Mouse (Mus musculus) CD4-positive, CD25-positive, alpha-beta regulatory T cell (primary cell): Measurements from ENCODE around the gene Katna1. TPM values are rescaled to one million over a fixed set of nuclear protein-coding genes. Genes with fewer than 3 reads are reported as not detected.

Experiments used
- polyA plus RNA-seq: library from polyadenylated mRNA; unstranded; fragments of 100-300 nt; shearing (Covaris generic); gene quantifications from one replicate; pipeline ENCODE4 v1.2.1, GENCODE M21; 2017

Katna1 gene
- polyA plus RNA-seq = 79.4 TPM

DNA sequence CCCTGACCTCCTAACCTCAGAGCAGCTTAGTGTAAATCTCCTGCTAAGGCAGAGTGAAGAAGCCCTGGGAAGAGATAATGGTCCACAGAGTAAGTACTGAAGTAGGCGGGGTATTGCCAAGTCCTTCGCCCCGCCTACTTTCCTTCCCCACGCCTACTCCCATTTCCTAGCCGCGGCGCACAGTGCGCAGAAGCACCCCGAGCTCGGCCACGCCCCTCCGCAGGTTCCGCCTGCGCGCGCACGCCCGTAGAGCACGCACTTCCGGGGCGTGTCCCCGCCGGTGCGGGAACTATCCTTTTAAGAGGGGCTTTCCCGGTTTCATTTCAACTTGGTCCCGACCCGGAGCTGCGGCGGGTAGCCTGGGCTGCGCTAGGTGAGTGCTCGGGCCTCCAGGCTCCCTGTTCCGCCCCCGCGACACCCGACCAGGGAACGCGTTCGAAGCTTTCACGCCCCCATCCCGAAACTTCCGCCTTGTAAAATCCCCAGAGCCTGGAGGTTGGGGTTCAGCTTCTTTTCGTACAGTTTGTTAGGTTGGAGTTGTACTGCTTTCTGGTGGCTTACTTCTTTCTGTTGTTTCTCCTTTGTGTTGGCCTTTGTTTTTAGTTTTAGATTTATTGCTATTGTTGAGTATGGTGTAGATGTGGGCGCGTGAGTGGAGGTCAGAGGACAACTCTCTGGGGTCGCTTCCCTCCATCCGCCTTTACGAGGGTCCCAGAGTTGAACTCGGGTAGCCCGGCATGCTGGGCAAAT is at the start of gene Katna1:
TSS of gene Katna1 (plus strand) at position 250 of the 750 bp plus-strand sequence.

DNA sequence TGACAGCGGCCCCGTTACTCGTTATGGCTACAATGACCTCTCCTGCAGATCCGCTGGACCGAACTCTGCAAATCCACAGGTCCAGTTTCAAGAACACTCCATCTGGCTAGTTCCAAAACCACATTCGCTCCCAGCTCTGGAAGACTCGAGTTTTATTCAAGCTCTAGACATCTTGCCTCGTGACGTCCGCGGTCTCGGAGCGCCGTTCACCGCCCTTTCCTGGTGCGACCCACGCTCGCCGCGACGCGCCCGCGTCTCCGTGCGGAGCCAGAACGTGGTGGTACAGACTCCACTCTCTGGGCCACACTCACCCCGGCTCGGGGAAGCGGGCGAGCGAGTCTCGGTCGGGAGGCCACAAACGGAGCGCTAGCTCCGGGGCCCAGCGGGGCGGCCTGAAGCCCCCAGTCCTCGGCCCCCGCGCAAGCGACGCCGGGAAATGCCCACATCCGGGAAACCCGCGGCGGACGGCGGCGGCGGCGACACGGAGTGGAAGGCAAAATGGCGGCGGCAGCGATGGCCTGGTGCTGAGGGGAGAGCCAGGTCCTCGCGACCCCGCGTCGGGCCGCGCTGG is 45.0 kb upstream of the Katna1 start, which contains the start of the genes Pcmt1 and Lats1:
TSS of gene Pcmt1 (minus strand) at position 406 of the 571 bp plus-strand sequence.
TSS of gene Lats1 (plus strand) at position 484 of the 571 bp plus-strand sequence.

DNA sequence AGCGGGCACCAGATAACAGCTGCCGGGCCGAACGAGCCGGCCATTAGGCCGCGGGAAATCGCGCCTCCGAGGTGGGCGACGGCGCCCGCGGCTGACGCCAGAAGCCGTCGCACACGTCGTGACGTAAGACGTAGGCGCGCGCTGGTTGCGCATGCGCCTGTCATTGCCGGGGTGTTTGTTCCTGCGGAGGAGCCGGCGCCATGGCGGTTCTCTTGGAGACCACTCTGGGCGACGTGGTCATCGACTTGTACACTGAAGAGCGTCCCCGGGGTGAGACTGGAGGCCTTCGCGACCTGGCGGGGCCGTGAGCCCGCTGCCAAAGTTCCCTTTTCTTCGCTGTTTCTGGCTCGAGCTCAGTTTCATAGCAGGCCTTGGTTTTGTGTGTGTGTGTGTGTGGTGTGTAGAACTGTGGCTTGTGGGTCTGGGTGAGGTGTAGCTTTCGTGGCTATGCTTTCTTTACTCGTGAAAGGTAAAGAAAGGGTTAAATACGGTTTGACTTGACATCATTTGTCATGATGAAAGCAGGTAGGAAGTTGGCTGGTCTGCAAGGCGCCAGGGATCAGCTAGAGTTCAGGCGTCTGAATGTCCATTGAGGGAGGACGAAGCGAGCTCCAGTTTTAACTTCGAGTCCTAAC is 67.1 kb downstream of the Katna1 start, which contains the start of the genes Ginm1 and Ppil4:
TSS of gene Ginm1 (minus strand) at position 74 of the 635 bp plus-strand sequence.
TSS of gene Ppil4 (plus strand) at position 141 of the 635 bp plus-strand sequence.

Other genes starting within 250 kb of the Katna1 start
- 1.5 TPM for gene Lrp11, start 136.2 kb upstream of the Katna1 start, polyA plus RNA-seq
- 19.5 TPM for gene Nup43, start 58.5 kb upstream of the Katna1 start, polyA plus RNA-seq
- 95.2 TPM for gene Pcmt1, start 44.9 kb upstream of the Katna1 start, polyA plus RNA-seq
- gene Lats1, start 44.8 kb upstream of the Katna1 start, polyA plus RNA-seq = 11.7 TPM
- 69.1 TPM for gene Ginm1, start 66.8 kb downstream of the Katna1 start, polyA plus RNA-seq
- 86.1 TPM for gene Ppil4, start 66.9 kb downstream of the Katna1 start, polyA plus RNA-seq
- 30.6 TPM for gene Zc3h12d, start 106.5 kb downstream of the Katna1 start, polyA plus RNA-seq
- gene Tab2, start 230.2 kb downstream of the Katna1 start, polyA plus RNA-seq = 12.7 TPM